Mouse (Mus musculus) B cell, adult 2 months (primary cell): Measurements from ENCODE around the gene Mettl24.

Source experiments
- DNase-seq, 2 experiments: peaks; one replicate each; pipeline ENCODE4 v3.0.0; 2022

Mettl24 gene

DNA sequence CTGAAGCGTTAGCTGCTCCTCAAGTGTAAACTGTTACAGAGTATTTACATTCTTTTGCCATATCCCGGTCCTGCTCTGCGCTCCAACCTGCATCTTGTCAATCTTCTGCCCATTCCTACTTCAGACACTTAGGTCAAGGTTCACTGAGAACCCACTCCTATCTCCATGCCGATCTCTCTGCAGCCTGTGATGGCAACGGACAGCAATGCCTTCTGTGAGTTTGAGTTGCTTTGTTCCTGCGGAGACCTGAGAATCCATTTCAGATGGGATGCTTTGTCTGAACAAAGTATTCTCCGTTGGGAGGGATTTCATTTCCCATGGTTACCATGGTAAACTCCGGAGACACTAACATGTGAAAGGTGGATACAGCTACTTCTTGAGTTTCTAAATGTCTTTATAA lies 2.6 kb downstream of the Mettl24 start:
- no peak for DNase-seq

DNA sequence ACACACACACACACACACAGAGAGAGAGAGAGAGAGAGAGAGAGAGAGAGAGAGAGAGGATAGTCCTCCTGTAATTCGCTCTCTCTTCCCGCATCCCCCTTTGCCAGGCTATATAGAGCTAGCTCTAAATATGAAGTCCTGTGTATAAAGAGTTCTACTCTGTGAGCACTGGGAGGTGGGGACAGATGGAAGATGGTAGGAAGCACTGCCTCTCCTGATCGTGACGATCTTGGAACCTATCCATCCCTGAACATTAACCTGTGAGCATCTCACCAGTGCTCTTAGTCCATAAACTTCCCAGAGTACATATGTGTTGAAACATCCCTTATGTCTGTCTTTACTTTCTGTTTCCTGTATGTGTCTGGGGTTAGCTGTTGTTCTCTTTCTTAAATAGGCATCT lies 3.9 kb downstream of the Mettl24 start:
- no peak for DNase-seq

DNA sequence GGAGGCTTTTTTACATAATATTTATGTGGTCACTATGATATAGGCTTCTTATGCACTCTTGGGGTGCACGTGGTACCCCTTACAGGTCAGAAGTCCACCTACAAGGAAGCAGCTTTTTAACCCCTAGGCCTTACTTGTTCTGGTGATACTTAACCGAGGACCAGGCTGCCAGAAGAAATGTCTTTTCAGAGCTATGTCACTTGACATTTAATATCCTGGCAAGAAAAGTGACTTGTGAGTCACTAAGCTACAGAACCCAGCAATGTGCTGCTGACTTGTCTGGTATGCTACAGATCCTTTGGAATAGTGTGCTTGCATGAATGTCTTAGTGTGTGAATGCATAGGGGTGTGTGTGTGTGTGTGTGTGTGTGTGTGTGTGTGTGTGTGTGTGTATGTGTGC lies 4.3 kb downstream of the Mettl24 start:
- DNase-seq: no peak

DNA sequence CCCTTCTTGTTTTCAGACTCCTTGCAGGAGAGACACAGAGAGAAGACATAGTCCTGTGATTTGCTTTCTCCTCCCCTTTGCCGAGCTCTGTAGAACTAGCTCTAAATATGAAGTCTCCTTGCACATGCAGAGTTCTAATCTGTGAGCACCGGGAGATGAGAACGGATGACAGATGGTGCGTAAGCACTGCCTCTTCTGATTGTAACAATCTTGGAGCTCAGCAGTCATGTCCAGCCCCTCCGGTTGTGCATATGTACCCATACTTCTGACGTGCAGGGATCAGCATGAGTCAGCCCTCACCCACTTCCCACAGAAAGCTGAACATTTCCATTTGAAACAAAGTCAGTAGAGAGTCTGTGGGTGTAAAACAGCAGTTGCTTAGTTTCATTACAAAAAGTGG lies 5.2 kb downstream of the Mettl24 start:
- no peak for DNase-seq

DNA sequence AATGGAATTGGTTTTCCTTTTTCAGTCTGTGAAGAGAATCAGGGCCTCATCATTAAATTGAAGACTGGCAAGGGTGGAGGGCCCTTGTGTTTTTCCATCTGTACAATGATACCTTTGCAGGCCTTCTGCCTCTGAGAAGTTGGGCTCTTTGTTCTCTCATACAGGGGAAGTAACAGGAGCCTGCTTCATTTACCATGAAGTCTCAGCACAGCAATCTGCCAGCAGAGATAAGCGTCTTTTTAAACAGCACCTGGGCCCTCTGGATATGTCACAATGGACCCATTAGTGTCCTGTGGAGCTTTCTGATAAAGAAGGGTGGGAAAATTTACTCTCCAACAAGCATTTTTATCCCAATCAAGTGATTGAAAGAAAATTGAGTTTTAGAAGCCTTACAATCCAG lies 5.8 kb downstream of the Mettl24 start:
- no peak for DNase-seq

DNA sequence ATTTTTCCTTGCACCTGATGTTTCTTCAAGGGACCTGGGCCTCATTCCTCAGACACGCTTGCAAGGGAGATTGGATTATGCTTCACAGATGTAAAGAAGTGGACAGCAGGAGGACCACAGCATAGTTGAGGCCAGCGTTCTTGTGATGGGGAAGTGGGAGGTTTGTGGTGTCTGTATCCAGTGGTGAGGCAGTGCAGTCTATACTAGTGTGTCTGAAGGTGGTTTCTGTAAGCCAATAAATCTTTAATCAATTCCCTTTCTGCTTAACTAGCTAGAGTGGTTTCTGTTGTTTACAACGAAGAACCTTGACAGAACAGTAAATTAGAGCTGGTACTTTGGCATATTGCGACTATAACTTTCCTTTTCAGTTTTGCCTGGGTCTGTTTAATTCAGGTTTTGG lies 15.6 kb downstream of the Mettl24 start:
- DNase-seq: no peak

DNA sequence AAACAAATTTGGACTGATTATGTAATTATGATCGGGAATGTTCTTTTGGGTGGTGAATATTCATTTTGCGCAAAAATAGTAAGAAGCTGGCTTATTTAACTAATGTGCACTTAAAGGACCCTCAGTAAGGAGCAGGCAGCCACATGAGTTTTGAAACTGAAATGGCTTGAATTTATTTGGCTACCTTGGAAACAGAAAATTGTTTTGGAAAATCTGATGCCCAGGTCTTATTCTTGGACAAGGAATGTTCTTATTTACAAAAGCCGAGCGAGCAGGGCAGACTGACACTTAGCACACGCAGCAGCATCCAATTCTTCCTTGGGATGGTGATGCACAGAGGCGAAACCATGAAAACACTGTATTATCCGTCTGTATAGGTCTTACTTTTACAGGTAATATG lies 28.0 kb downstream of the Mettl24 start:
- no peak for DNase-seq

DNA sequence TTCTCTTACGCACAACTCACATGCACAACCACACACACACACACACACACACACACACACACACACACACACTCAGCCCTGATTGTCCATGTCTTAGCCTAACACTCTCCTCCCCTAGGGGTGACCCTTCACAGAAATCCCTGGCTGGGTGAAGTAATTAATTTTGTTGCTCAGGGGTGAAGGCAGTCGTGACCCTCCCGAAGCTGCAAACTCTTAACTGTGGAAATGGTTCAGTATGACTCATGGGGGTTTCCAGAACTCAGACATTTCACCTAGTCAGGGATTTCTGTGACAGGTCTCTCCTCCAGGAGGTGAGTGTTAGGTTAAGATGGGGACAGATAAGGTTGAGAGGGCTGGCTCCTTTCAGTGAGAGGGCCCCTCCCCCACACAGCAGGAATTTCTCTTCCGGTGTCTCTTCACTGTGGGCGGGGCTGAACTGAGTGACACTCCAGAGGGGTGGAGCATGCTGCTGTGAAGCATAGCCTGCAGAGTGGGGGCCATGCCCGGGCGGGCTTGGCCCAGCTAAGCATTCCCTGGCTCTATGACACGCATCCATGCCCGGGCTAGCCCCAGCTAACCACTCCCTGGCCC lies 30.0 kb downstream of the Mettl24 start:
- DNase-seq: no peak

DNA sequence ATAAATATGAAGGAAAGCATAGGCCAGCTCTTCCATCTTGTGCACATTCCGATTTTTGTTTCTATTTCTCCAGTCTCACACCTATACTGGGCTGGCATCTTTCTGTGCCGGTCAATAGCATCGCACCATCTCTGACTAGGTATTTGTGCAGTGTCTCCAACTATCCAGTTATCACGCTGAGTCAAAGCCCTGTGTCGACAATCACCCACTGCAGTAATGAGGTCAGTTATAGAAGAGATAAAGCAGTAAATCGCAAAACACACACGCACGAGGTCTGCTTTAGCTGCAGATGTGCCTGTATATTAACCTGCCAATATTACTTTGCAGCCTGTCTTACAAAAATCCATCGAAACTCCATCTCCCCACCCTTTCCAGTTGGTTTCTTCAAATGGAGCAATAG lies 30.7 kb downstream of the Mettl24 start:
- DNase-seq: no peak

DNA sequence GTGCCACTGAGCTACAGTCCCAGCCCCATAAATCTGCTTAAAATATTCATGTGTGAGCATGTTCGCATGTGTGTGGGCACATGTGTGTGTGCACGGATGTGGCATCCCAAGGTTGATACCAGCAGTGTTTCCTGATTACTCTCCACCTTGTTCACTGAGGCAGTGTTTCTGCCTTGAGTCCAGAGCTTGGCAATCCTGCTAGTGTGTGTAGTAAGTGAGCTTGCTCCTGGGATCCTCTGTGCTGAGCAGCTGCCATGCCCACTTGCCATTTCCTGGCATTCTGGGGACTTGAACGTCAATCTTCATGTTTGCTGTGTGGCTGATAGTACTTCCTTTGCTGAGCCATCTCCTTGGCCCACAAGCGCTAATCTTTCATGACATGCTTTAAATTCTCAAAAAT lies 32.1 kb downstream of the Mettl24 start:
- DNase-seq: no peak

DNA sequence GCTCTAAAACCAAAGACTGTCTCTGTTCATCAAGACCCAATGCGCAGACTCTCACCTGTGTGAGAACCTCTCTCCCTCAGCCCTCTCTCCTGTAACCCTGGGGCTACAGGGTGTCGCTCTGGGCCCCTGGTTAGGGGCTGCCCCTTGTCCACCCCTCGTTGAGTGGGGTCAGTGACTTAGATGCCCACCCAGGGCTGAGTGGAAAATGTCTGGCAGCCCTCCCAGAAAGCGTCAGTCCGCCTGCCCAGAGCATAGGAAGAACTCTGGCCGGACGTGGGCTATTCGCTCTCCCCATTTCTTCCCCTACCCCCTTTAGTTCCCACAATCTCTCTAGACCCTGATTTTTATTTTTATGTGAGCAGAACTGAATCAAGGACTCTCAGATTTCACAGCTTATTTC lies 33.2 kb downstream of the Mettl24 start:
- DNase-seq: no peak

DNA sequence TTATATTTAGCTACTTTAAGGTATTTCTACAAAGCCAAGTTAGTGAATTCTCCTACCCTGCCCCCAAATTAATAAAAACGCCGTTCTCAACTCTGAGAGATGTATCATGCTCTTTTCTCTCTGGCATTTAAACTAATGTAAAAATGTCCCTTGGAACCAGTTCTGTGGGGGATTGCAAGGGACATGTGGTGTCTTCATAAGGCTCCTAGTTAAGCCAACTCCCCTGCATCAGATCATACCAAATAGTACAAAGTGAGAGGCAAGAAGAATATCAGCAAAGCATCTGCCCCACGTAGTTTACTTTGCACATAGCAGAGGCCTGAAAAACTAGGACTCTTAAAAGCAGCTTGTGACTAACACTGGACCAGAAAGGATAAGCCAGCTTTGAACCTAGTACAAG lies 33.6 kb downstream of the Mettl24 start:
- no peak for DNase-seq

DNA sequence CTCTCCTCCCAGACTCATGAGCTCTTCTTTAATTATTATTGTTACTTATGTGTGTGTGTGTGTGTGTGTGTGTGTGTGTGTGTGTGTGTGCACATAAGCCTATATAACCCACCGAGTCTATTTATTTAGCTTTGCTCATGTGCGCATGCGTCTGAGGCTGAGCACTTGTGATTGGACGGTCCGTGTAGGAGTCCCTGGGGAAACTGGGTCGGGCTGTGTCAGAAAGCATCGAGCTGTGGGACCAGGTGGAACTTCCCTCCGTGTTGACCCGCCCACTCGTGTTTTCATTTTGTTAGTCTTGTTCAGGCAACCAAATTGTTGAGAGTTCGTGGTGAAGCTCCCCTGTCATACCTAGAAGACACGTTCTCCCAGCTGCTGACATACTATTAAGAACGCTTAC lies 35.3 kb downstream of the Mettl24 start:
- DNase-seq: no peak

DNA sequence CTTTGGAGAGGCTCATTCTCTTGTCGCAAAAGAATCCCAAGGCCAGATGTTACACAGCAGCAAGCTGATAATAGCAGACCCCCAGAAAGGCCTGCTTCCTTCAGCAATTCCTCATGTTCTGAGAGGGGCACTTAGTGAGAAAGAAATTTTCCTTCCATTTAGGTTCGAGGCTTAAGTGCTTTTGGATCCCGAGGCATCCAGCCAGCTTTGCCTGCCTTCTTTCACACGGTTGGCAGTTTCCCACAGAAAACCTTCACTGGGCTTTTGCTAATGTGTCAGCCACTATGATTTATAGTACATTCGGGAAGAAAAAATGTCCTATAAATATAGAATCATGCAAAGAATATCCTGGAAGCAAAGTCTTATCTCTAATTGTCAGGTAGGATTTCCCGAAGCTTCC lies 36.0 kb downstream of the Mettl24 start:
- DNase-seq: no peak

DNA sequence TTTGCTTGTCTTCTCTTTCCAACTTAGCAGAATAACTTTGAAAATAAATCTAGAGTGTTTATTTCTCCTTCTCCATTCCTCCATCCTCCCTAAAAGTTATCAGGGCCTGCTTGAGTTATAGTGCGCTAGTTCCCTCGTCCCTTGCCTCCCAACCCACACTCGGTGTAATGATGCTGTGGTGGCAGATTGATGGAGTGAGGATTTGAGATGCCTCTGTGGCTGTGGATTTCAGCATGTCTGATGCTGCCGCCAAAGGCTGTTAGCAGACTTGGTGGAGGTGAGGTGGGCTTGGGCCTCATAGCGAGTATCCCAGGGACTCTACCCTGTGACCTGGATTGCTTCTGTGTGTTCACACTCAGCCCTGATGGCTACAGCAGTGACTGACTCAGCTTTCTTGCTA lies 37.8 kb downstream of the Mettl24 start:
- DNase-seq: no peak

DNA sequence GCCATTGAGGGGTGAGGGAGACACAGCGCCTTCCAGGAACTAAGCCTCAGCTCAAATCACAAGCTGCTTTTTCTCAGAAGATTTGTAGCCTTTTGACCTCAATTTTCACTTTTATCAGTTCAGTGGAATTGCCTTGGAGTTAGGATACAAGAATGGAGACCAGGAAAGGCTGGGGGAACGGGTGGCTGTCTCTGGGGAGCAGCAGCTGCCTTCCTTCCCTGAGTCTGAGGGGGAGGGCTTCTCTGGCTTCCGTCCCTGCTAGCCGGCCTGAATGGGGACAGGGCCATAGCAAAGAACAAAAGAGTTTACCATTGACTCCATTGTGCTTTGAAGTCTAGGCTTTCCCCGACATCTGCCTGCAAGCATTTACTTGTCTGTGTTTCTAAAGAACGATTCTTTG lies 41.3 kb downstream of the Mettl24 start:
- DNase-seq: no peak

DNA sequence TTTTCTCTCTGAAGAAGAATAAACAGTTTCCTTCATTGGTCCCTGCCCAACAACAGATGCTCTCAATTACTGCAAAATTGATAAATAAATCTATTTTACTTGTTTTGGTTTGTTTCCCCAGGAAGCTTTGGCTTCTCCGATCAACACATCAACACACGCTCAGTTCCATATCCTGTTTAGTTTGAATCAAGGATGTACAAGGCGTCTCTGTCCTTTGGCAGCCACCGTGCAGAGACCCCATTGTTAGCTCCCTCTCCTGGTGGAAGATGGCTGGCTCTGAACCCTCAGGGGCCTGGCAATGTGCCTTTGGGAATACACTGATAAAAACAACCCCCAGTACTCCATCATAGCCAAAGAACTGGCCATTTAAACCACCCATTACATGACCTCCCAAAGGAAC lies 42.0 kb downstream of the Mettl24 start:
- DNase-seq: no peak

DNA sequence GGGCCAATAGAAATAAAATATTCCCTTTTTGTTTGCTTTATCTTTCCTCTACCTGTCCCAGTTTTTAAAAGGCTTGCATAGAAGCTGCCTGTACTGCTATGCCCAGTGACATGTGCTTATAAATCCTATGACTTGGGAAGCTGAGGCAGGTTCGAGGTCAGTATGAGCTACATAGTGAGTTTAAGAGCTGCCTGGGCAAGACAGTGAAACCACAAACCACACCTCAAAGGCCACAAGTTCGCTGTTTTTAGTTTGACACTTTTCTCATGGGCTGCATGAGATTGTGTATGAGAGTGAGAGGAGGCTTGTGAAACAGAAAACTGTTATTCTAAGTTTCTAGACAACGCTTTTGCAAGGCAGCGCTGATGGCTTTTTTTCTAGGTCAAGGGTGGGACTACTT lies 42.4 kb downstream of the Mettl24 start:
- no peak for DNase-seq

DNA sequence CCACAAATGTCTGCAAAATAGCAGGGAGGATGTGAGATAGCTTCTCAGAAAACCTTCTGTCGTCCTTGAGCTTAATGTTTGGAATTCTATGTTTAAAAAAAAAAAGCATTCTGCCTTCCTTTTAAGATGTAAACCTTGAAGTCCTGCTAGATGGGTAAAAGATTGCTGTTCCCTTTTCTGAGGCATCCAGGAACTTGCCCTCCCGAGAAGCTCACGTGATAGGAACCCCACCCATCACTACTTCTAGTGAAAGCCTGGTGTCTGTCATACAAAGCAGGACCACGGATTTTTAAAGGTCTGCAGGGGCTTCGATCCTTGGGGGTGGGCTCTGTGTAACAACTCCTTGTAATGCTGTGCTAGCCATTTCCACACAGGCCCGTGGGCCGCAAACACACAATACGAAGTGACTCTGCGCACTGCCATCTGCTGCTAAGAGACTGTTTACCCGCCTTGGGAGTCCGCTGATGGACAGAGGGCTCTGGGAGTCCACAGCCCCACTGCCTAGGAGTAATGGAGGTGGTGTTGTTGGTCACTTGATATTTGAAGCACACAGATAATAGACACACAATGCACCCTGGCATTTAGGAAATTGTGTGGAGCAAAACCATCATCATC lies 43.3 kb downstream of the Mettl24 start:
- no peak for DNase-seq

DNA sequence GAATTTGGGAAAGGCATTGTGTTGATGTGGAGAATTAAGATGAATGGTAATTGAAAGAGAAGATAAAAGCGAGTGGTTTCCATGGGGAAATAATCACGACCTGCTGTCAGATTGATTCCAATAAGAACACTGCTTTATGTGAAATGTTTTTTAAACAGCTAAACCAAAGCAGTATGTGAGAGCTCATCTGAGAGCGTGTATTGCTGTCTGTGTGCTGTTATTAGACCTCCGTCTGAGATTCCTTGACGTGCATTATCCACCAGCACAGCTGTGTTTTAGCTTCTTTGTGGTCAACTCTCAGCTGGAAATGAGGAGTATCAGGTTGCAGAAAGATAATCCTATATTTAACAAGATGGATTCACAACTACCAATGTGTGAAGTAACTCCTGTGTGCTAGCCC lies 43.9 kb downstream of the Mettl24 start:
- DNase-seq: no peak

DNA sequence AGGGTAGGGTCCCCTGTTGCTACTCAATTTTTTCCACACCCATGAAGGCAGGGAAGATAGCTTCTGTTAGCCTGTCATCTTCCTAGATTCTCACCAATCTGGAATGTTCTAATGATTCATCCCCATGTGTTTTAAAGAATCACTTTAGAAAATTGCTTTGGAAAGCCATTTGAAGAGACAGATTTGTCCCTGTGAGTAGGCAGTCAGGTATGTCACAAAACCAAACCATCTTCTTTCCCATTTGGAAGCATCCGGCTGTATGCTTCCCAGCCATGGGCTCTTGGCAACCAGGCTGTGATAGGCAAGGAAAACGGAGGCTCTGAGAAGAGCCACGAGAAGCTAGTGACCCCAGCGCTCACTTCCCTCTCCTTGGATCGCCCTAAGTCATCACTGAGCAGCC lies 47.1 kb downstream of the Mettl24 start:
- DNase-seq: no peak

DNA sequence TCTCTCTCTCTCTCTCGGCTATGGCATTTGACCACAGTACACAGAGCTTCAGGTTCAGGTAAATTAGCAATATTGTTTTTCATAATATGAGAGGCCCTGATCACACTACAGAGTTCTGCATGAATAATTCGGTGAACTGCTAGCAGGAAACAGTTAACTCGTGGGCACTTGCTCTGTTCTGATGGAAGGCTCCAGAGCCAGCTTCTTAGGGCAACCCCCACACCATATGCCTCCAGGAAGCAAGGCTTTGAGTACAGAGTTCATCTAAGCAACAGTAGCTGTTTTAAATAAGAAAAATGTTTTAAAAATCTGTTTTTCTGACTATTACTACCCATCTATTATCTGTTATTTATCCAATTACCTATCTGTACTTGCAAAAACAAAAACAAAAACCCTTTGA lies 50.2 kb downstream of the Mettl24 start:
- no peak for DNase-seq

DNA sequence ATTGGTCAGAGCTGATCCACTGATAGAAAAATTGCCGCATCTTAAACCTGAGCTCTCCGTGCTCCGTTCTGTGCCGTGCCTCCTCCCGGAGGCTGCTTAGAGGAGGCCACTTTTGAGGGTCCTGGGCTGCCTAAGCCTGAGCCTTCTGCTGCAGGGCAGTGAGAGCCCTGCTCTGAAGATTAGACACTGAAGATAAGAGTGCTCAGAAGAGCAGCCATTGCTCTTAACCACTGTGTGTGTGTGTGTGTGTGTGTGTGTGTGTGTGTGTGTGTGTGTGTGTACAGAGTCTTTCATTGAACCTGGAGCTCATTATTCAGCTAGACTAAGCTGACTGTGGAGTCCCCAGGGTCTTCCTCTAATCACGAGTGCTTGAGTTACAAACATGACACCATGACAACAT lies 53.1 kb downstream of the Mettl24 start:
- no peak for DNase-seq

DNA sequence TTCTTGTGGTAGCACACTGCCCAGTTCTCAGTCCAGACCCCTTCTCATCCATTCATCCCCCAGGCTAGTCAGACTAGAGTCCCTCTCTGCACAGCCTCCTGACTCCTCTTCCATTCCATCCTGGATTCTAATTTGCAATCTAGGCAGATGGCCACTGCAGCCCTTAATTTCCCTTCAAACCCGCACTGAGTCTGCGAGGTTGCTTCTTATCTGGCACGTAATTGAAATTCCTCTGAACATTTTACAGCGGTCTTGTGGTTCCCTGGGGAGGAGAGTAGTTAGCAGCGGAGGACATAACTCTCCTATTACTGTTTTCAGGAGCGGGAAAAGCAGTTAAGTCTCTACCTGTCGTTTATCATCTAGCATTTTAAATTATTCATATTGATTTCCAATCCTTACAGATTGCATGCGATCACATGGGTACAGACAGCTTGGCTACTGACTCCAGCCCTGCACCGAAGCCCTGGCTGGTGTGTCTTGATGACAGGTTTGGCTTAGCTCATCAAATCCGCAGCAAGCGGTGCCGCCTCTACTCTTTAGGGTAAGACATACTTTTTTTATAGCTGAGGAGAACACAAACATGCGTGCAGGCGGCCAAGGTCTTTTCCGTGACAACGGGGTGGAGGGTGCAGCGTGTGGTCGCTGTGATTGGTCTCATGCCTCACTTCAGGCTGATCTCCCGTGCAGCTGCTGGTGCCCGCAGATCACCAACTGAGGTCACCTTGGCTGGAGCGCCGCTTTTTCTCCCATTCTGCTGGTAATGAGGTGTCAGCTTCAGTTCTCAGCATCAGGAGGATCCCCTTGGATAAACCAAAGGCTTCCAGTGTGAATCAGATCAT lies 54.4 kb downstream of the Mettl24 start:
- DNase-seq: no peak

DNA sequence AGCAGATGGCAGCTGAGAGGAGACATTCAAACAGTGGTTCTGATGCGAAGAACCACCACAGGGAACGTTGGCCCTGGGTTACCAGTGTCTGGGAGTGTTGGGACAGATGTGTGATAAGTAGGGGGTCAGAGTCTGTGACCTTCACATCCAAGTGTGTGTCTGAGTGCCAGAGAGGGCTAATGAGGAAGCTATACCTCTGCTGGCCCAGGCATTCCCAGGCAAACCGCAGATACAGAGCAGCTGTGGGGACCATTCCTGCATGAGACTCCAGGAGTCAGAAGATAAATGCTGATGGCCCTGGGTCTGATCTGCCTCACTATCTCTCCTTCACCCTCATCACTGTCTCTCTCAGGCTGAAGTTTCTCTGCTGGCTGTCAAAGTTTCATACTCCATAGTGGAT lies 57.6 kb downstream of the Mettl24 start:
- no peak for DNase-seq
